Mouse (Mus musculus) olfactory bulb, adult 2 months (tissue): ENCODE measurements around the gene Ccdc142.

Experiments used
- CTCF ChIP-seq: fragments of 200-500 bp; IDR thresholded peaks from 2 replicates; pipeline ENCODE4 v1.5.1; 2012; ENCODE audit warnings: low read depth, mild to moderate bottlenecking, low read length, moderate library complexity; ENCODE audit not compliant: insufficient read depth
- POLR2A ChIP-seq: fragments of 200-500 bp; IDR thresholded peaks from 2 replicates; pipeline ENCODE4 v1.6.1; 2012; ENCODE audit warnings: mild to moderate bottlenecking, low read depth, low read length, moderate library complexity; ENCODE audit not compliant: insufficient read depth

DNA sequence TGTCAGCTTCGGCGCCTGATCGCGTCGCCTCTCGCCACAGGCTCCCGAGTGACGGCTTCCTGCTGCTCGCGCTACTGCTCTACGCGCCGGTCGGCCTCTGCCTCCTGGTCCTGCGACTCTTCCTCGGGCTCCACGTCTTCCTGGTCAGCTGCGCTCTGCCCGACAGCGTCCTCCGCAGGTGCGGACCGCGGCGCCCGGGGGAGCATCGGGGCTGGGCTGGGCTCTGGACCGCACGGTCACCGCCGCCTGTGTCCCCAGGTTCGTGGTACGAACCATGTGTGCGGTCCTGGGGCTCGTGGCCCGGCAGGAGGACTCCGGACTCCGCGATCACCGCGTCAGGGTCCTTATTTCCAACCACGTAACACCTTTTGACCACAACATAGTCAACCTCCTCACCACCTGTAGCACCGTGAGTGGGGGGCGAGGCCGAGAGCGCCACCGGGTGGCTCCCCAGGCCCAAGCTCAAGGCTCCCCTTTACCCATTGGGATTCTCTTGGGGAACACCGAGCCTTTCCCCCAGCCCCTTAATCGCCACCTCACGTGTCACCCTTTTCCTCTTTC, 46.5 kb upstream of the Ccdc142 start, which contains the start of gene Htra2:
- TF ChIP-seq POLR2A (no peak), CTCF (peak; percentile 15; the same call in 1 of the 2 replicates)
